Mouse (Mus musculus): ENCODE results near the gene Cela2a.
"Not testable (repeated sequence)": the region's sequence is repeated elsewhere in the genome, so short reads cannot be mapped to it uniquely, and the experiment has no call there.

The Cela2a gene

GRCm38 (mm10) chr4:141796356-141796755, 29.6 kb downstream of the Cela2a start:
- DNase-seq = no peak

- DNase-seq = no peak
Measured at GRCm38 (mm10) chr4:141794152-141794535, 31.8 kb downstream of the Cela2a start.

DNA sequence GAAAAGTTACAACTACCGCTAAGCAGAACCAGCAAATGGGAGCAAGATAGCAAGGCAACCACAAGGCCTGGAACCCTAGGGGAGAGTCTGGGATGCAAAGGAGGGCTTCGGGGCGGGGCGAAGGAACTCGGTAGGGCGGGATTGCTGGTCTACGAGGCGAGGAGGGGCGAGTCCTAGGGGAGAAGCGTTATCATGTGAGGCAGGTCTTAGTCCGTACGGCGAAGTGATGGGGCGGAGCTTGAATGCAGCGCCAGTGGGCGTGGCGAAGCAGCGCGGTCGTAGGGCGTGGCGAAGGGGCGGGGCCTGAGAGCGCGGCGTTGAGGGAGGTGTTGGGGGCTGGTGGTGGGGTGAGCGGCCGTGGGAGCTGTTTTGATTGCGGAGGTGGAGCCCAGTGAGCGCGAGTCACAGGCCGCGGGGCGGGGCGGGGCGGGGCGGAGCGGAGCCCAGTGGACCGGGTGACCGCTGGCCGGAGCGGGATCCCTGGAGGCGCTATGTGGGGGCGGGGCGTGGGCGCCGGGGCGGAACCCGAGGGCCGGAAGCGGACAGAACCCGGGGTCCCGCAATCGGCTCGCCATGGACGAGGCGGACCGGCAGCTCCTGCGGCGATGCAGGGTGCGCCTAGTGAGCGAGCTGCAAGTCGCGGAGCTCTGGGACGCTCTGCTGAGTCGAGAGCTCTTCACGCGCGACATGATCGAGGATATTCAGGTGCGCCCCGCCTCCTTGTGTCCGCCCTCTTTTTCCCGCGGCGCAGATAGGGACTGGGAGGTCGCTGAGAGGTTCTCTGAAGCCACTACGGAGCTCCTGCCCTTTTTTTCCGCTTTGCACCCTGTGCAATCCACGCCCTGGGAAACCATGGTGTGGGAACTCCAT, 32.4 kb downstream of the Cela2a start, which contains the start of gene Casp9:
Gene Casp9, plus strand, starts transcription at position 331 of the 870 bp plus-strand sequence.
- DNase-seq = peak; percentile 99

DNA sequence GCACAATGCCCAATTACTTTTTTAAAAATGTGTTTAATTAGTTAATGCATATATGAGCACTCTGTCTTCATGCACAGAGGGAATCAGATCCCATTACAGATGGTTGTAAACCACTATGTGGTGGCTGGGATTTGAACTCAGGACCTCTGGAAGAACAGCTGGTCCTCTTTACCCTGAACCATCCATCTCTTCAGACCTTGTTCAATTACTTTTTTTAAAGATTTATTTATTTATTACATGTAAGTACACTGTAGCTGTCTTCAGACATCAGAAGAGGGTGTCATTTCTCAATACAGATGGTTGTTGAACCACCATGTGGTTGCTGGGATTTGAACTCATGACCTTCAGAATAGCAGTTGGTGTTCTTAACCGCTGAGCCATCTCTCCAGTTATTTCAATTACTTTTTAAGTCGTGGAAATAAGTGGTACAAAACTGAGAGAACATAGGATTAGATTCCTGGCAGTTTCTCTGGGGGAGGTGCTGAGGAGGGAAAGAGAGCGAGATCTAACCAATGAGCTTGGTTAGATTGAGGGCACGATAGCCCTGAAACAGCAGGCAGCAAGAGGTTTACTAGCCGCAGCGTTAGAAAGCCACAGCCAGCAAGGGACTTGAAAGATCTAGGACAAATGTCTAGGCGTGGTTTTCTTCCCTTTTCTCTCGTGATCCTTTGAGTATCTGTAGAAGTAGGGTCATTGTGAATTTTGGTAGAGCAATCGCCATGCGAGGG, 33.2 kb downstream of the Cela2a start:
- no peak for DNase-seq

GRCm38 (mm10) chr4:141791951-141792350, 34.0 kb downstream of the Cela2a start:
- DNase-seq = no peak

GRCm38 (mm10) chr4:141791486-141791885, 34.5 kb downstream of the Cela2a start:
- DNase-seq = no peak

GRCm38 (mm10) chr4:141790524-141790990, 35.4 kb downstream of the Cela2a start, which contains the start of gene Dnajc16:
Gene Dnajc16, minus strand, starts transcription at chr4:141790931.
- peak; percentile 96 for DNase-seq

GRCm38 (mm10) chr4:141789564-141790218, 36.3 kb downstream of the Cela2a start:
- peak; percentile 14 for DNase-seq

- DNase-seq = no peak
Measured at GRCm38 (mm10) chr4:141787462-141787861, 38.5 kb downstream of the Cela2a start.

GRCm38 (mm10) chr4:141787046-141787445, 38.9 kb downstream of the Cela2a start:
- DNase-seq = no peak

DNA sequence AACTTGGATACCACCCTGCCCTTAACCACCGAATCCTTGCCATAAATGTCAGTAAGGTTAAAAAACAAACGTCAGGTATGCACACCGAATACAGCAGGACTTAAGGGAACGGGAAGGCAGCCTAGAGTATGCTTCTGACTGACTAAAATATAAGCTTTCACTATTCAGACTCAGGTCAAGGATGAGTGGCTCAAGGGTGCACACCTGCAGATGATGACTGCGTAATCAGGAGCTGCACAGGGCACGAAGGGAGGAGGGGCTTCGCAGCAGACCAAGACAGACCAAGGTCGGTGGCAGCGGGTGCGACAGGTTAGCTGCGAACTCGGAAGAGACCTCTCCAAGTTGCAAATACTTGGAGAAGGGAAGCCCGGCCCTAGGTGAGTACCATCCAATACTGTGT, 39.8 kb downstream of the Cela2a start:
- DNase-seq = no peak

- DNase-seq = no peak
Measured at GRCm38 (mm10) chr4:141784835-141785234, 41.1 kb downstream of the Cela2a start.

GRCm38 (mm10) chr4:141781201-141781985, 44.6 kb downstream of the Cela2a start:
- no peak for DNase-seq

GRCm38 (mm10) chr4:141779828-141780227, 46.1 kb downstream of the Cela2a start:
- no peak for DNase-seq

DNA sequence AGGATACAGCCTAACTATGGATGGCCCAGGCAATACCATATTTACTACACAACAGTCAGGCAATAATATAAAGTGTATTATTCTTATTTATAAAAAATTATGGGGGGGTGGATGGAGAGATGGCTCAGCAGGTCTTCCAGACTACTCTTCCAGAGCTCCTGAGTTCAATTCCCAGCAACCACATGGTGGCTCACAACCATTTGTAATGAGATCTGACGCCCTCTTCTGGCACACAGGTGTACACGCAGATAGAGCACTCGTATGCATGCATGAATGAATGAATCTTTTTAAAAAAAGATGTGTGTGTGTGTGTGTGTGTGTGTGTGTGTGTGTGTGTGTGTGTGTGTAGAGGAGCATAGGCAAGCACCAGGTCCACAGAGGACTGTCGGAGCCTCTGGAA, 52.9 kb downstream of the Cela2a start:
- not testable (repeated sequence) for DNase-seq

GRCm38 (mm10) chr4:141771823-141772222, 54.1 kb downstream of the Cela2a start:
- no peak for DNase-seq

DNA sequence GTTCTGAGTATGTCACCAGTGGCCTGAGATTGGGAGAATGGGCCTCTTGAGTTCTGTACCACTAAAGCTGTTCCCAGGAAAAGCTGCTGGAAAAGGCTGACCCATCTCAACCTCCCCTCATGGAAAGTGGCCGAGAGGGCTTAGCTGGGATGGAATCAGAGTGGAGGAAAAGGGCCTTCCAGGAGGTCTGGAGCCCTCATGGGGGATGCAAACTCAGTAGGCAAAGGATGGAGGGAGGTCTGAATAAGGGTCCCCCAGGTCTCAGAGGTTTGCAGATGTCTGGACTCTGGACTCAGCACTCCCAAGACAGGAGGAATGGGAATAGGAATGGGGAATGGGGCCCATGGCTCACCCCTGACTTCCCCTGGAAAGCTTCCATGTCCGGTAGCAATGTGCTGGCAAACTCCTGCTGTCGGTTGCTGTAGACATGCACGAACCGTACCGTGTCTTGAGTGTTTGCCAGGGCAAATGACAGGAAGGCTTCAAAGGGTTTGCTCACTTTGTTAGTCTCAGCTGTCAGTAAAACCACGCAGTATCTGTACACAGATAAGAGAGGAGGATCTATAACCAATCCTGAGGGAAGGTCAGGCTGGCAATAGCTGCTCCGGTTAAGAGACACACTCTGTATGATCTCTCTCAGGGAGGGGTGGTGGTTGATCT, 56.3 kb downstream of the Cela2a start:
- no peak for DNase-seq

- DNase-seq = peak; percentile 84
Measured at GRCm38 (mm10) chr4:141767353-141768036, 58.5 kb downstream of the Cela2a start.

DNA sequence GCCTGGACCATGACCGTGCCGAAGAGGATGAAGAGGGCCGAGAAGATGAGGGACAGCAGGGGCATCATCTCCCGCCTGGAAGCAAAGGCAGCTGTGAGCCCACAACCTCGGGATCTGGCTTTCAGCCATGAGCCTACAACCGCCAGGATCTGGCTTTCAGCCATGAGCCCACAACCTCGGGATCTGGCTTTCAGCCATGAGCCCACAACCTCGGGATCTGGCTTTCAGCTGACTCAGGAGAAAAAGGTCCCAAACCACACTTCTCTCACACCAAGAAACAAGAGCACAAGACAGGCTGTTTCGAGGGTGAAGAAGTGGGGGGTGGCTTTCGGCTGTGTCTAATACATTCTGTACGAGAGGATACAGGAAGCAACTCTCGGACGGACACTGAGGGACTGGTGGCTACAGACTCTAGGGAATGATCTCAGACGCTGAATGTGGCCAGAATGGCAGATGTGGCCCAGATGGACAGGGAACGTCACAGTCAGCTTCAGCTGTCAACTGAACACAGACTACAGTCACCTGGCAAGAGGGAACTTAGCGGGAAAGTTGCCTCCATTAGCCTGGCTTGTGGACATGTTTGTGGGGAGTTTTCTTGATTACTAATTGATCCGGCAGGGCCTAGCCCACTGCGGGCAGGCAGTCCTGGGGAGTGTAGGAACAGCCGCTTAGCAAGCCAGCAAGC, 59.1 kb downstream of the Cela2a start:
- no peak for DNase-seq

GRCm38 (mm10) chr4:141766316-141766667, 59.7 kb downstream of the Cela2a start:
- DNase-seq = no peak

- no peak for DNase-seq
Measured at GRCm38 (mm10) chr4:141765008-141765407, 61.0 kb downstream of the Cela2a start.

Measured in liver (tissue).